Mouse (Mus musculus) E14TG2a.4 (cell line): ENCODE results near the gene Zfp14.

Experiments
- H3K27me3 ChIP-seq: 2 replicates; pipeline ENCODE4 v1.6.1; 2014; ENCODE audit warnings: low read length, control low read depth; ENCODE audit not compliant: insufficient read depth
- H3K36me3 ChIP-seq: 2 replicates; pipeline ENCODE4 v1.6.1; 2014; ENCODE audit warnings: low read length, control low read depth; ENCODE audit not compliant: insufficient read depth
- H3K4me1 ChIP-seq: replicated peaks from 2 replicates; pipeline ENCODE4 v1.6.1; 2014; ENCODE audit warnings: low read depth, low read length, control low read depth
- H3K4me3 ChIP-seq: replicated peaks from 2 replicates; pipeline ENCODE4 v1.5.1; 2014; ENCODE audit warnings: mild to moderate bottlenecking, low read length
- H3K9me3 ChIP-seq: 2 replicates; pipeline ENCODE4 v1.6.1; 2014; ENCODE audit warnings: low read length, control low read depth
- CTCF ChIP-seq: conservative IDR thresholded peaks from 2 replicates; pipeline ENCODE4 v1.5.1; 2014; ENCODE audit warnings: low read length
- NANOG ChIP-seq: IDR thresholded peaks from 2 replicates; pipeline ENCODE4 v1.6.1; 2014; ENCODE audit warnings: borderline replicate concordance, low read length, mixed read lengths
- POU5F1 ChIP-seq: IDR thresholded peaks from 2 replicates; pipeline ENCODE4 v1.6.1; 2014; ENCODE audit warnings: low read length, borderline replicate concordance

Zfp14 gene

DNA sequence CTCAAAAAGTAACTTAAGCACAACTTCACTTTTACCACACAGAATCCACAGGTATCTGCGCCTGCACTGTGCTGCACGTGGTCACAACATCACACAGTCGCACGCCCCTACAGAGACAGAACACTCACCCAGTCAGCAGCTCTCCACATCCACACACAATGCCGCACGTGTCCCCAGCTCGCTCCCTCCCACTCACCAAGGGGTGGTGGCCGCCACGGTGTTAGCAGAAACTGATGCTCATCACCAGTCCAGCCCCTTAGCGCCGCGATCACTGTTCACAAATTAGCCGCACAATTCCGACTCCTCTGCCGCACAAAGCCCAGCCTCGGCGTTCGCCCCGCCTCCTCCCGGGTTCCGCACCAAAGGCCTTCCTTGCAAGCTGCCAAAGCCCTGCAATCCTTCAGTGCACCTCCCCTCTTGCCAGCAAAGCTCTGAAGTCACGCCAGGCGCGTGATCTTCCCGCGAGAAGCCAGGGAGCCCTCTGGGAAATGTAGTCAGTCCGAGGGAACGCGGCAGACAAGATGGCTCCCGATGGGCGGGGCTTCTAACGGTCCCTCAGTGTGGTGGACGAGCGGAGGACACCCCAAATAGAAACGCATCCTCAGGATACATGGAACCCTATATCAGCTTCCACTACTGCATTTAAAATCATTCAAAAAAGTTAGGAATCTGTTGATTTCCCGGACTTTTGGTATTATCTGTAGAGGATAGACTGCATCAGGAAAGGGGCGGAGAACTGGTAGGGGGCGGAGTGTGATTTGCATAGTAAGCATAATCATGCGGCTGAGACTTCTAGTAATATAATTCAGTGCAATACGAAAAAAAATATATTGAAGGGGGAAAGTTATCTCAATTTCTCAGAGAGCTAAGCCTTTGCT lies 39.2 kb upstream of the Zfp14 start, which contains the start of the genes Gm26920 and Zfp566:
Gm26920 (minus strand) TSS at position 319 of the 878 bp plus-strand sequence.
Zfp566 (minus strand) TSS at position 436 of the 878 bp plus-strand sequence.
- Histone ChIP-seq H3K27me3 (no peaks in the 10 kb centered on the region), H3K9me3 (no peaks in the 10 kb centered on the region), H3K36me3 (peaks cover 18% of the 10 kb centered on the region), H3K4me1 (peaks cover 71% of the 10 kb centered on the region), H3K4me3 (peak within 1 kb of the TSS; percentile 94)
- TF ChIP-seq CTCF (no peak), POU5F1 (no peak), NANOG (no peak)

DNA sequence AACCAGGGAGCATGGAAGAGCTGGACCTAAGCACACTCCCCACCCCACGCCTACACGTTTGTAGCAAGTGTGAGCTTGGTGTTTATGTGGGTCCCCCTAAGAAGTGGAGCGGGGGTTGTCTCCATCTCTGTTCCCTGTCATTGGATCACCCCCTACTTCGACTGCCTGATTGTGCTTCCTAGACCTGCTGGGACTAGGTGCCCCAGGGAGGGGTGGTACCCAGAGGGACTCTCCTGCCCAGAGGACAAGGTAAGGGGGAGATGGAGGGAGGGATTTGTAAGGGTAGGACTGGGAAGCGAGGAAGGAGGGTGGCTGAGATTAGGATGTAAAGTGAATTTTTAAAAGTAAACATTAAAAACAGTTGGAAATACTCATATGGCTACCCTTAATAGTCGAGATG lies 38.2 kb upstream of the Zfp14 start:
- Histone ChIP-seq H3K4me3 (peak overlapping the region; percentile 94), H3K4me1 (peaks cover 76% of the 10 kb centered on the region), H3K27me3 (no peaks in the 10 kb centered on the region), H3K9me3 (no peaks in the 10 kb centered on the region), H3K36me3 (peaks cover 27% of the 10 kb centered on the region)
- TF ChIP-seq CTCF (no peak), NANOG (no peak), POU5F1 (no peak)

DNA sequence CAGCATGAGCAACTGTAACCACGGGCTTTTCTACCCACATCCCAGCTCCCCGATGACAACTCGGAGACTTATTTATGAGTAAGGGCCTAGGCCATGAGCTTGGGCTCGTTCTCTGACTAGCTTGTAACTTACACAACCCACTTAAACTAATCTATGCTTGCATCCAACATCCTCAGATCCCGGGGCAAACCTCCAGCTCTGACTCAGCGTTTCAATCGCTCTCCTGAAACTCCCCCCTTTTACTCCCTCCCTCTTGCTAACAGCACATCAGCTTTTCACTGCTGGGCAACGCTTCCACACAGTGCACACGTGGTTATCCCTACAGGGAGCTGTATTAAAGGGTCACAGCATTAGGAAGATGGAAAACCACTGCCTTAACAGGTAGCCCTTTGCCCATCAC lies 35.3 kb upstream of the Zfp14 start:
- TF ChIP-seq CTCF (no peak), POU5F1 (no peak), NANOG (no peak)
- Histone ChIP-seq H3K4me3 (peak overlapping the region; percentile 32; the same call in 1 of the 2 replicates), H3K4me1 (peaks cover 71% of the 10 kb centered on the region), H3K36me3 (peaks cover 56% of the 10 kb centered on the region), H3K27me3 (no peaks in the 10 kb centered on the region), H3K9me3 (no peaks in the 10 kb centered on the region)

DNA sequence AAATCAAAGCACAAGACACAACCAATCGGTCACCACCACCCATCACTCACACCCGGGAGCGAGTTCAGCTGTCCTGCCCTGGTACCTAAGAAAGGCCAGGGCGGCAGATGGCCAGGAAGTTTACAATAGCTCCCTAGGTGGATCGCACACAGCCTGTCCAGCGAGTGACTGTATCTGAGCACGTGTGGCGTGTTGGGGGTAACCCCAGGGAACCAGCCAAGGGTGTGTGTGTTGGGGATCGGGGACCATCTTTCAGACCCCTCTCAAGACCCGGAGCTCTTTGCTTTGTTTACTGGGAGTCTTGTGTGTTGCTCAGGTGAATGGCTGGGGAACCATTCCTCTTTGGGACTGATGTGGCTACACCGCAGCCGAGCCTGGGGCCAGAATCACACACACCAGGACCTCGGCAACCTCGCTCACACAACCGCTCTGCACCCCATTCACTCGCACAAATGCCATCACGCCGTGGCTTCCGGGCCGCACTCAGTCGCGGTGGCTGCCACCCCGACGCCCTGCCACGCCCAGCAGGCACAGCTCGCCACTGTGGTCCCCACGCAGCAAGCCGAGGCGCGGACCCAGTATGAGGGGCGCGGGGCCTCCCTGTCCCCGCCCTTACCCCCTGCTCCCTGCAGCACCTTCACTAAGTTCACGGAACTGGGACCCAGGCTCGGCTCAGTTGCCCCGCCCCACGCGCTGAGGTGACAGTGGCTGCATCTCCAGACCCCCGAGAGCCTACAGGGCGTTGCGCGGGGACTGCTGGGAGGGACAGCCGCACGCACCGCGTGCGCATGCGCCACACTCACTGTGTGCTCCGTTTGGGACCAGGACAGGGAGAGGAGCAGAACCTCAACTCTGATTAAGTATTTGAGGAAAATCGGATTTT lies 21.2 kb upstream of the Zfp14 start, which contains the start of gene Zfp82:
Zfp82 (minus strand) TSS at position 755 of the 883 bp plus-strand sequence.
- Histone ChIP-seq H3K4me3 (peak within 1 kb of the TSS; percentile 96), H3K4me1 (peaks cover 12% of the 10 kb centered on the region), H3K27me3 (no peaks in the 10 kb centered on the region), H3K36me3 (peaks cover 51% of the 10 kb centered on the region), H3K9me3 (no peaks in the 10 kb centered on the region)
- no peak for TF ChIP-seq NANOG
- no peak for TF ChIP-seq POU5F1
- no peak for TF ChIP-seq CTCF

DNA sequence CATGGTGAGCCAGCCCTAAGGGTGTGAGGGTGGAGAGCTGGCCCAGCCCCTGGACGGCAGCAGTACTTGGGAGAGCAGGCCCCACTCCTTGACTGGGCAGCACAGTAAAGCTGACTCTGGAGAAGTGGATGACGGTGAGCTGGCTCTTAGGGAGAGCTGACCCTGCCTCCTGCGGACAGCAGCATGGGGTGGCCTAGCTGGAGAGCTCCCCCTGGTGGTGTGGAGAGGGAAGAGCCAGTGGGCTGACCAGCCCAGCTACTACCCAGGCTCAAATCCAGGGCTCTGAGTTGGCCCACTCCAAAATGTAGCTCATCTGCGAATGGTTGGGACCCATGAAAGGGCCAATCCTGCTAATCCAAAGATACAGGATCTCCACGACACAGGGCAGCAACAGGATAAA lies 13.4 kb upstream of the Zfp14 start:
- H3K4me1 ChIP-seq, result peaks cover 21% of the 10 kb centered on the region
- no peaks in the 10 kb centered on the region for H3K27me3 ChIP-seq
- peaks cover under 1% of the 10 kb centered on the region; the same call in 1 of the 2 replicates for H3K9me3 ChIP-seq
- H3K36me3 ChIP-seq, result peaks cover 68% of the 10 kb centered on the region
- H3K4me3 ChIP-seq, result no peak overlapping the region
- TF ChIP-seq CTCF, result peak; percentile 71
- no peak for TF ChIP-seq NANOG
- TF ChIP-seq POU5F1, result no peak

DNA sequence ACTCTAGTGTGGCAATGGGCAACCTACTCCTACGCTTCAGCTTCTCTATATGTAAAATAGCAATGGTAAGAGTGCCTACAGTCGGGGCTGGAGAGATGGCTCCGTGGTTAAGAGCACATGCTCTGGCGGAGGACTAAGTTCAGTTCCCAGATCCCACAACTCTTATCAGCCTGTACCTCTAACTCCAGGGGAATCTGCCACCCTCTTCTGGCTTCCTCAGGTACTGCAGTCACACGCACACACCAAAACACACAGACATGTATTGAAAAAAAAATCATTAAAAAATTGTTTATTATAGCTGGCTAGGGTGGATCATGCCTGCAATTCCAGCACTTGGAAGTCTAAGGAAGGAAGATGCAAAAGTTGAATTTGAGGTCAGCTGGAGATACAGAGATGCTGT lies 11.3 kb upstream of the Zfp14 start:
- Histone ChIP-seq H3K9me3 (peaks cover 5% of the 10 kb centered on the region; the same call in 1 of the 2 replicates), H3K36me3 (peaks cover 68% of the 10 kb centered on the region), H3K4me3 (peak overlapping the region; percentile 18; the same call in 1 of the 2 replicates), H3K27me3 (no peaks in the 10 kb centered on the region), H3K4me1 (peaks cover 21% of the 10 kb centered on the region)
- TF ChIP-seq POU5F1, result no peak
- peak; percentile 95 for TF ChIP-seq CTCF
- no peak for TF ChIP-seq NANOG

DNA sequence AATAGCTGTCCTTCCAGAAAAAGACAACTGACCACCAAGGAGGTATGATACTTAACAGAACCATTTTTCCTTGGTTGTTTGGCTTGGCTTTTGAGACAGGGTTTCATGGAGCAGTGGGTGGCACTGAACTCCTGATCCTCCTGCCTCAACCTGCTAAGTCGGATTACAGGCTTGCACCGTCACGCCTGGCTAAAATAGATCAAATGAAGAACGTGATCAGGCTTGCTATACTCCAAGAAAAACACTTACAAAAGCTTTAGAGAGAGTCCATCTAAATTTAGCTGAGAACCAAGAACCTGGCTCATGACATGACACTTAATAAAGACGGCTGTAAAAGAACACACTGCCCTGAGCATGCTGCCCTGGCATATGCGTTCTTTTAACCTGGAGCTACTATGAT lies 9.2 kb upstream of the Zfp14 start:
- TF ChIP-seq POU5F1 (no peak), NANOG (no peak), CTCF (no peak)
- Histone ChIP-seq H3K36me3 (peaks cover 74% of the 10 kb centered on the region), H3K27me3 (no peaks in the 10 kb centered on the region), H3K4me1 (peaks cover 20% of the 10 kb centered on the region), H3K4me3 (no peak overlapping the region), H3K9me3 (peaks cover 5% of the 10 kb centered on the region; the same call in 1 of the 2 replicates)

DNA sequence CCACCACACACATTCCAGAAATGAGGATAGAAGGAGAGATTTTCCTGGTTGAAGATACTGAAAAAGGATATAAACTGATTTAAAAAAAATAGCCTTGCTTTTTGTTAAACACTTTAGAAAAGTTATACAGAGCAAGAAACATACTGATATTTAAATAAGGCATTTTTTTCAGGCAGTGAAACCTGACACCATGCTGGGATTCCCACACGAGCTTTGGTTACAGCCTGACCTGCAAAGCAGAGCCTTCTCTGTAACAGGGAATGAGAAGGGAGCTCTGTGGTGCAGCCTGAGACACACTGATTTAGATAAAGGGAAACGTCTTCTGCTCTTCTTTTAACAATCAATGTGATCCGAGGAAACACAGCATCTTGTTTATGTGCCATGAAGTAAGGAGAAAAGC lies 2.4 kb upstream of the Zfp14 start:
- Histone ChIP-seq H3K27me3 (no peaks in the 10 kb centered on the region), H3K9me3 (no peaks in the 10 kb centered on the region), H3K36me3 (peaks cover 30% of the 10 kb centered on the region), H3K4me3 (no peak overlapping the region), H3K4me1 (peaks cover 17% of the 10 kb centered on the region)
- TF ChIP-seq NANOG, result no peak
- no peak for TF ChIP-seq POU5F1
- no peak for TF ChIP-seq CTCF
